Mouse (Mus musculus): ENCODE results near the gene Ide.

DNA sequence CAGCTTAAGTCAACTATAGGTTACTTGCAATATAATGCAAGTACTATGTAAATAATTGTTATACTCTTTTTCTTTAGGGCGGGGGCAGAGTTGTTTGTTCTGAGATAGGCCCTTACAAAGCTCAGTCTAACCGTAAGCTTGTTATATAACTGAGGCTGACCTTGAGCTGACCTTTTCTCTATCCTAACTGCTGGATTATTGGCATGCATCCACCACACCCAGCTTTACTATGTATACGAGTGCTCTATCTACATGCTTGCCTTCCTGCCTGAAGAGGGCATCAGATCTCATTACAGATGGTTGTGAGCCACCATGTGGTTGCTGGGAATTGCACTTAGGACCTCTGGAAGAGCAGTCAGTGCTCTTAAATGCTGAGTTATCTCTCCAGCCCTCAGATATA is 48.5 kb upstream of the Ide start:
- TF ChIP-seq POLR2A (IDR thresholded peaks at IDR 0.05; ENCODE audit: low read depth, low read length) (no peak), CTCF (conservative IDR thresholded peaks at IDR 0.05; ENCODE audit: insufficient read depth, insufficient read length, low read depth, low read length) (no peak)
